ENCODE assay signal across 31 mouse cellular contexts in the genomic region with DNA sequence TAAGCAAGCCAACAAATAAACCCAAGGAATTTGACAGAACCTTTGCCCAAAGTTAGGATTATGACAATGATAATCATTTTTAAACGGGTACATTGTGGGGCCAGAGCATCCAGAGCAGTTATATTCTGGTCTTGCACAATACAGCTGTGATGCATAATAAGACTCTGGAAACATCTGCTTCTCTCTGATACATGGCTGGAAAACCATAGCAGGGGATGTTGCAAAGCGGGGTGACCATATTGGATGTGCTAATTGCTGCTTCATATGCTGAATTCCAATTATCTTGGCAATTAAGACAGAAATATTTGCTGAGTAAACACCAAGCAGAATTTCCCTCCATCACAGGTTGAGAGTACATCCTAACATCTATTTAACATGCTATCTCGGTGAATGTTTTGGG.
DNase-seq lines count a peak whose midpoint lies in the region; ATAC-seq lines count a peak whose summit lies in the region.
"Had no signal": no experiment of that assay in that cellular context is flagged by ENCODE, and none has a peak within 500 bp of the region (broad histone marks: within the 10 kb centered on the region; RNA-seq: fewer than 3 reads in every experiment).

No protein-coding gene starts in this region.

- ATAC-seq in hindbrain, embryonic 15.5 days (ENCODE audit: low FRiP score, low read depth) = 0 out of 2 replicates have a peak, but pooled peaks have one; percentile 61
- no peak; the same call in 1 of the 2 replicates for ATAC-seq in hindbrain, embryonic 14.5 days (ENCODE audit: low FRiP score)
- peak; percentile 59; the same call in 1 of the 2 replicates for ATAC-seq in neural tube, embryonic 13.5 days (ENCODE audit: low read depth)
- ATAC-seq in forebrain, embryonic 16.5 days = peak; percentile 83
- ATAC-seq: intestine, embryonic 16.5 days; Patski had no signal

- DNase-seq in hindbrain, embryonic 14.5 days (ENCODE audit: low spot score) = no peak
- no peak for DNase-seq in neural tube, embryonic 10.5 days (ENCODE audit: extremely low spot score, low spot score)
- no peak for DNase-seq in kidney, postnatal 4 days
- DNase-seq in adrenal gland, adult 18-20 months (ENCODE audit: low spot score in 2 of 2) = no peak
- DNase-seq: adrenal gland, postnatal 14 days; B cell, adult 2 months; cerebellum, adult 18-20 months; cerebellum, postnatal 10 days; gastrocnemius, postnatal 25 days; heart, adult 18-20 months; heart, postnatal 36 days; kidney, adult 9 months; kidney, postnatal 10 days; layer of hippocampus, adult 9-11 months; liver; lung, adult 2 months; lung, postnatal 10 days; right cerebral cortex, postnatal 4 days; thymus, adult 18-20 months; thymus, postnatal 25 days had no signal

- H3K27me3 ChIP-seq in hindbrain, embryonic 15.5 days = no peaks in the 10 kb centered on the region
- H3K27me3 ChIP-seq in hindbrain, embryonic 14.5 days (ENCODE audit: control insufficient read depth, insufficient read depth, low read length) = no peaks in the 10 kb centered on the region
- no peaks in the 10 kb centered on the region for H3K27me3 ChIP-seq in neural tube, embryonic 13.5 days
- H3K27me3 ChIP-seq in forebrain, embryonic 16.5 days (replicated peaks; ENCODE audit: control insufficient read depth, insufficient read depth, low read length) = no peaks in the 10 kb centered on the region
- H3K27me3 ChIP-seq: CH12.LX; embryonic facial prominence, embryonic 15.5 days; Patski had no signal

- H3K36me3 ChIP-seq in hindbrain, embryonic 15.5 days = no peaks in the 10 kb centered on the region
- no peaks in the 10 kb centered on the region for H3K36me3 ChIP-seq in hindbrain, embryonic 14.5 days (replicated peaks; ENCODE audit: control insufficient read depth, insufficient read depth)
- no peaks in the 10 kb centered on the region for H3K36me3 ChIP-seq in neural tube, embryonic 13.5 days
- no peaks in the 10 kb centered on the region for H3K36me3 ChIP-seq in forebrain, embryonic 16.5 days (ENCODE audit: control insufficient read depth, insufficient read depth)
- H3K36me3 ChIP-seq: embryonic facial prominence, embryonic 15.5 days had no signal

- no peaks in the 10 kb centered on the region for H3K9me3 ChIP-seq in hindbrain, embryonic 15.5 days
- H3K9me3 ChIP-seq in hindbrain, embryonic 14.5 days (ENCODE audit: control insufficient read depth, low read length) = no peaks in the 10 kb centered on the region
- no peaks in the 10 kb centered on the region for H3K9me3 ChIP-seq in neural tube, embryonic 13.5 days
- no peaks in the 10 kb centered on the region for H3K9me3 ChIP-seq in forebrain, embryonic 16.5 days (ENCODE audit: control insufficient read depth, low read length)
- H3K9me3 ChIP-seq: embryonic facial prominence, embryonic 15.5 days had no signal

- WGBS in hindbrain, embryonic 15.5 days = 65% methylated on average over 3 of the region's 3 CpGs
- 78% methylated on average over 3 of the region's 3 CpGs for WGBS in hindbrain, embryonic 14.5 days
- 70% methylated on average over 3 of the region's 3 CpGs for WGBS in neural tube, embryonic 13.5 days
- 70% methylated on average over 3 of the region's 3 CpGs for WGBS in forebrain, embryonic 16.5 days

- H3K4me2 ChIP-seq in hindbrain, embryonic 15.5 days = no peak overlapping the region
- H3K4me2 ChIP-seq in hindbrain, embryonic 14.5 days (replicated peaks) = no peak overlapping the region
- H3K4me2 ChIP-seq in neural tube, embryonic 13.5 days = no peak overlapping the region
- no peak overlapping the region for H3K4me2 ChIP-seq in forebrain, embryonic 16.5 days (ENCODE audit: low read length)
- H3K4me2 ChIP-seq: embryonic facial prominence, embryonic 15.5 days; heart, embryonic 11.5 days had no signal

- H3K4me3 ChIP-seq in hindbrain, embryonic 15.5 days = no peak overlapping the region
- no peak overlapping the region for H3K4me3 ChIP-seq in hindbrain, embryonic 14.5 days (replicated peaks; ENCODE audit: low read length)
- H3K4me3 ChIP-seq in neural tube, embryonic 13.5 days = no peak overlapping the region
- no peak overlapping the region for H3K4me3 ChIP-seq in forebrain, embryonic 16.5 days (replicated peaks; ENCODE audit: low read length)
- H3K4me3 ChIP-seq: embryonic facial prominence, embryonic 15.5 days had no signal

- no peak overlapping the region for H3K9ac ChIP-seq in hindbrain, embryonic 15.5 days
- no peak overlapping the region for H3K9ac ChIP-seq in hindbrain, embryonic 14.5 days
- no peak overlapping the region for H3K9ac ChIP-seq in neural tube, embryonic 13.5 days
- no peak overlapping the region for H3K9ac ChIP-seq in forebrain, embryonic 16.5 days (replicated peaks; ENCODE audit: low read depth, low read length)
- H3K9ac ChIP-seq: embryonic facial prominence, embryonic 15.5 days; liver, embryonic 14.5 days had no signal

- H3K4me1 ChIP-seq in hindbrain, embryonic 15.5 days (replicated peaks) = no peaks in the 10 kb centered on the region
- H3K4me1 ChIP-seq in hindbrain, embryonic 14.5 days (replicated peaks; ENCODE audit: control insufficient read depth, insufficient read depth, low read length) = no peaks in the 10 kb centered on the region
- H3K4me1 ChIP-seq in neural tube, embryonic 13.5 days (replicated peaks) = peaks cover 1% of the 10 kb centered on the region; the same call in 1 of the 2 replicates
- peaks cover 3% of the 10 kb centered on the region; the same call in 1 of the 2 replicates for H3K4me1 ChIP-seq in forebrain, embryonic 16.5 days (replicated peaks; ENCODE audit: control insufficient read depth, insufficient read depth, low read length)
- H3K4me1 ChIP-seq: embryonic facial prominence, embryonic 15.5 days had no signal

- no peak overlapping the region for H3K27ac ChIP-seq in hindbrain, embryonic 15.5 days (replicated peaks)
- H3K27ac ChIP-seq in hindbrain, embryonic 14.5 days = no peak overlapping the region
- 0 out of 2 replicates have a peak overlapping the region, but pooled peaks have one; percentile 7 for H3K27ac ChIP-seq in neural tube, embryonic 13.5 days (replicated peaks)
- H3K27ac ChIP-seq in forebrain, embryonic 16.5 days (ENCODE audit: low read length) = no peak overlapping the region
- H3K27ac ChIP-seq: embryonic facial prominence, embryonic 15.5 days; liver, embryonic 14.5 days; macrophage; stomach, postnatal 0 days had no signal
